Mouse (Mus musculus) C2C12 (cell line): ENCODE results near the gene Irgq.

Experiments used
- CEBPB ChIP-seq: IDR thresholded peaks from one replicate; pipeline ENCODE4 v1.6.1; 2011; ENCODE audit warnings: low read depth, mild to moderate bottlenecking, control low read depth, moderate library complexity
- CTCF ChIP-seq: IDR thresholded peaks from one replicate; pipeline ENCODE4 v1.5.1; 2011; ENCODE audit not compliant: control insufficient read depth, insufficient read depth, insufficient read length
- MAX ChIP-seq: IDR thresholded peaks from one replicate; pipeline ENCODE4 v1.6.1; 2011; ENCODE audit warnings: mild to moderate bottlenecking, control low read depth
- MYOD1 ChIP-seq: IDR thresholded peaks from one replicate; pipeline ENCODE4 v1.6.1; 2011; ENCODE audit warnings: low read depth; ENCODE audit not compliant: control insufficient read depth, insufficient read length
- MYOG ChIP-seq: IDR thresholded peaks from one replicate; pipeline ENCODE4 v1.6.1; 2011; ENCODE audit not compliant: control insufficient read depth, insufficient read length; ENCODE audit errors: extremely low read depth

GRCm38 (mm10) chr7:24571071-24571470 is 40.6 kb downstream of the Irgq start:
- TF ChIP-seq CTCF (no peak), MAX (no peak), MYOG (no peak), CEBPB (no peak), MYOD1 (no peak)
